Mouse (Mus musculus) kidney, embryonic 14.5 days (tissue): Measurements from ENCODE around the gene Cct8l1. TPM values are rescaled to one million over a fixed set of nuclear protein-coding genes. Genes with fewer than 3 reads are reported as not detected.

Experiments used
- ATAC-seq: fragments of 200-750 bp; cut with Nextera tagmentation; 2 replicates; pipeline ENCODE4 v1.8.0; 2017; ENCODE audit warnings: moderate number of reproducible peaks, mild to moderate bottlenecking, moderate TSS enrichment, moderate library complexity; ENCODE audit not compliant: low FRiP score, low TSS enrichment
- H3K27ac ChIP-seq: fragments of 300-500 bp; sonication (generic); 2 replicates; pipeline ENCODE4 v1.5.1; 2014; ENCODE audit warnings: low read depth, mild to moderate bottlenecking, low read length, moderate library complexity, mixed read lengths
- H3K27me3 ChIP-seq: fragments of 300-500 bp; sonication (generic); 2 replicates; pipeline ENCODE4 v1.6.1; 2014; ENCODE audit warnings: mild to moderate bottlenecking, low read length; ENCODE audit not compliant: control insufficient read depth, insufficient read depth
- H3K36me3 ChIP-seq: fragments of 300-500 bp; sonication (generic); 2 replicates; pipeline ENCODE4 v1.6.1; 2014; ENCODE audit warnings: low read length, mixed read lengths; ENCODE audit not compliant: control insufficient read depth, insufficient read depth
- H3K4me1 ChIP-seq: fragments of 300-500 bp; sonication (generic); 2 replicates; pipeline ENCODE4 v1.6.1; 2014; ENCODE audit warnings: low read length, mixed read lengths; ENCODE audit not compliant: control insufficient read depth, insufficient read depth
- H3K4me2 ChIP-seq: fragments of 300-500 bp; sonication (generic); replicated peaks from 2 replicates; pipeline ENCODE4 v1.6.1; 2014; ENCODE audit warnings: low read depth, mild to moderate bottlenecking, low read length
- H3K4me3 ChIP-seq: fragments of 300-500 bp; sonication (generic); 2 replicates; pipeline ENCODE4 v1.5.1; 2014; ENCODE audit warnings: mild to moderate bottlenecking, low read length
- H3K9ac ChIP-seq: fragments of 300-500 bp; sonication (generic); 2 replicates; pipeline ENCODE4 v1.6.1; 2014; ENCODE audit warnings: low read depth, mild to moderate bottlenecking, low read length, moderate library complexity
- H3K9me3 ChIP-seq: fragments of 300-500 bp; sonication (generic); 2 replicates; pipeline ENCODE4 v1.6.1; 2016; ENCODE audit warnings: low read length; ENCODE audit not compliant: control insufficient read depth
- WGBS: fragments of 180-500 bp; shearing (Covaris S2); extraction: QIAGEN DNeasy Blood & Tissue Kit; methylation state at CpG from one replicate; pipeline ENCODE4 v1.1.7; 2014; 5-methylcytosine and 5-hydroxymethylcytosine counted together
- polyA plus RNA-seq: library from polyadenylated mRNA; unstranded; fragments of >200 nt; fragmentation: Nextera tagmentation; extraction: Ambion mirVana; gene quantifications from 2 replicates; pipeline ENCODE4 v1.2.1, GENCODE M21; 2014

Cct8l1 gene
- polyA plus RNA-seq, 1 experiment from 2014 or later, result not detected

GRCm38 (mm10) chr5:25555684-25556083 lies 39.8 kb downstream of the Cct8l1 start:
- no peak for ATAC-seq
- Histone ChIP-seq H3K9ac (no peak overlapping the region), H3K4me3 (no peak overlapping the region), H3K27ac (no peak overlapping the region), H3K9me3 (no peaks in the 10 kb centered on the region), H3K4me1 (no peaks in the 10 kb centered on the region), H3K36me3 (no peaks in the 10 kb centered on the region), H3K4me2 (no peak overlapping the region), H3K27me3 (no peaks in the 10 kb centered on the region)
- WGBS, result 84% methylated on average over 5 of the region's 5 CpGs

GRCm38 (mm10) chr5:25556363-25556762 lies 40.5 kb downstream of the Cct8l1 start:
- H3K27ac ChIP-seq, result no peak overlapping the region
- no peak overlapping the region for H3K9ac ChIP-seq
- H3K9me3 ChIP-seq, result no peaks in the 10 kb centered on the region
- no peaks in the 10 kb centered on the region for H3K36me3 ChIP-seq
- no peak overlapping the region for H3K4me3 ChIP-seq
- ATAC-seq, result no peak
- H3K4me1 ChIP-seq, result no peaks in the 10 kb centered on the region
- H3K27me3 ChIP-seq, result no peaks in the 10 kb centered on the region
- no peak overlapping the region for H3K4me2 ChIP-seq
- 81% methylated on average over 5 of the region's 5 CpGs for WGBS

Other genes with a start within 250 kb of the Cct8l1 start
- gene Kmt2c, start 17.3 kb upstream of the Cct8l1 start, polyA plus RNA-seq, result 14.9 and 23.2 TPM in 2 replicates
- gene Xrcc2, start 189.8 kb downstream of the Cct8l1 start, polyA plus RNA-seq, result 8.4 and 10.6 TPM in 2 replicates
- gene Actr3b, start 243.9 kb downstream of the Cct8l1 start, polyA plus RNA-seq, result 5.0 and 5.7 TPM in 2 replicates